Mouse (Mus musculus) frontal cortex, adult 2 months (tissue): ENCODE results near the gene Papss2. TPM values are rescaled to one million over a fixed set of nuclear protein-coding genes. Genes with fewer than 3 reads are reported as not detected.
A peak's percentile ranks its signal among the peaks of the same experiment; 100 is the strongest.

Source experiments
- DNase-seq, 2 experiments: peaks; one replicate each; pipeline ENCODE4 v3.0.0; 2022; ENCODE audit warnings: low spot score in 1 of 2; ENCODE audit errors: extremely low spot score in 1 of 2
- polyA plus RNA-seq: library from polyadenylated mRNA; depleted of rRNA; stranded (reverse); fragments of >200 nt; gene quantifications from 2 replicates; pipeline ENCODE4 v1.2.3, GENCODE M21; 2012; rRNA removed

The Papss2 gene
- polyA plus RNA-seq: 9.6 and 10.0 TPM in 2 replicates

DNA sequence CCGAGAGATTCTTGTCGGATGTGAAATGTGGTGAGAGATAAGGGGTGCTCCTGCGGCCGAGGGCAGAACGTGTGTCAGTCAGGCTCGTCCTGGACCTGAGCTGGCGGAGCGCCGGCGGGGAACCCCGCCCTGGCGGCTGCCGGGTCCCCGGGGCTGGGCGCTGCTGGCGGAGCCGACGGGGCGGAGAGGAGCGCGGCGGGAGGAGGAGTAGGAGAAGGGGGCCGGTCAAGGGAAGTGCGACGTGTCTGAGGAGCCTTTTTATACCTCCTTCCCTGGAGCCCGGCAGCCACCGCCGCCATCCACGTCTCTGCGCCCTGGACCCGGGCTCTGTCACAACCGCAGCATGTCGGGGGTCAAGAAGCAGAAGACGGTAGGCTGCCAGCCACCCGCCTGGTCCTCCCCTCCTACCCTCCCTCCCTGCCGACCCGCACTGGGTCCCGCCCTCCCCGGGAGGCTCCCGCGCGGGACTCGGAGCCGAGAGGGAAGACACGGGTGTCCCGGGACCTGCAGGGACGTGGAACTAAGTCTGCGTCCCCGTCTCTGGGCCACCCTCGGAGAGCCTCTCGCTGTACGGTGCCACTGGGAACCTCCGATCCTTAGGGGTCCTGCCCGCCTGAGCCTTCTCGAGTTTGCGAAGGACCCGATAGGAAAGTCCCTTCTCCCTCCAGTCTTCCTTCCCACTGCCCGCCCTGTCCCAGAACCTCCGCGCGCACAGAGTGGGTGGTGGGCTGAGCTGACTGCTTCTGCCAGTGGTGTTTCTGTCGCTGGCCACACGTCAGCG lies at the start of gene Papss2:
Gene Papss2 (plus strand): TSS at position 285 of the 781 bp plus-strand sequence.
- peak in 1 of 2 experiments; percentile 6 for DNase-seq

GRCm38 (mm10) chr19:32547396-32547795 lies 48.2 kb upstream of the Papss2 start:
- DNase-seq: no peak

DNA sequence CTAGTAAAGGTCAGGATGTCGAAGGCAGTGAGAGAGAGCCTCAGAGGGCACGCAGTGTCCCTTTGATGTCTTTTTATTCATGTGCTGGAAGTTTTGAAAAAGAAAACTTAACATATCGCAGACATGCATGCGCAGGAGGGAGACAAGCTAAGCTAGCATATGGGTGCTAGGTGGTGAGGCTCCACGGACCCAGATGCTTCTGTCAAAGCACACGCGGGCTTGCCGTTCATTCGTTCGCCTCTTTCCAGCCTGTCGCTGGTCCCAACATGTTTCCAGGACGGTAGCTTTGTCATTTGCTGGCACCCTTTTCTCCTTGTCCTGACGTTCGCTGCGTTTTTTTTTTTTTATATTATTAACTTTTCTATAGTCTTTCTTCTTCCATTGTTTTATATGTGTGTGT lies 47.4 kb upstream of the Papss2 start:
- DNase-seq: peak in 1 of 2 experiments; percentile 9

DNA sequence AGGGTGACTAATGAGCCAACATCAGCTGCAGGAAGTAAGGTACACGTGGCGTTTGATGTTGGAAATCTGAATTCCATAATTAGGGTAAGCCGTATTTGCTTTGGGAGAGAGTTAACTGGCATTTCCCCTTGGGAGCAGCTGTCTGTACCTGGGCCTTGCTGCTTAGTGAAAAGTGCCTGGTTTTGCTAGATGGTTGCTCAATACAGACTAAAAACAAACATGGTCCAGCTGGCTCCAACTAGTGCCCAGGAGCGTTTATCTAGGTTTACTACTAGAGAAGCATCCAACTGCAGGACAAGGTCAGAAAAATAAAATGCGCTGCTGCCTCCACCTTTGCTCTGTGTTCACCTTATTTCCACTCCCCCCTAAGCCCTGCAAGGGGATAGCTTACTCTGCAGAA lies 45.1 kb upstream of the Papss2 start:
- DNase-seq: no peak

GRCm38 (mm10) chr19:32551442-32551841 lies 44.1 kb upstream of the Papss2 start:
- DNase-seq: peak in 1 of 2 experiments; percentile 22

DNA sequence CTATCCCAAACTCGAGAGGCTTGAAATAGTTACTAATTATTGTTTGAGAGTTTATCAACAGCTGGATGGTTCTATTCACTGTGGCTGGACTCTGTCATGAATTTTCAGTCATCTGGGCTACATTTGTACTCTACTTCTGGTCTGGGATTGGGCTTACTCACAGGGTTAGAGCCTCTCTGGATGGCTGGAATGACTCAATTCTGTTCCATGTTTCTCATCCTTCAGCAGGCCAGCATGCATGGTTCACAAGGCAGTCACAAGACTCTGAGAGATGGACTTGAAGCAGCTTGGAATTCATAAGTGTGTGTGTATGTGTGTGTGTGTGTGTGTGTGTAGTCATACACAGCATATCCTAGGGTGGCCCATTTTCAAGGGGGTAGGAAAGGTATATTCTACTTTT lies 43.5 kb upstream of the Papss2 start:
- no peak for DNase-seq

- DNase-seq: no peak
Observed at GRCm38 (mm10) chr19:32553310-32553709, 42.3 kb upstream of the Papss2 start.

DNA sequence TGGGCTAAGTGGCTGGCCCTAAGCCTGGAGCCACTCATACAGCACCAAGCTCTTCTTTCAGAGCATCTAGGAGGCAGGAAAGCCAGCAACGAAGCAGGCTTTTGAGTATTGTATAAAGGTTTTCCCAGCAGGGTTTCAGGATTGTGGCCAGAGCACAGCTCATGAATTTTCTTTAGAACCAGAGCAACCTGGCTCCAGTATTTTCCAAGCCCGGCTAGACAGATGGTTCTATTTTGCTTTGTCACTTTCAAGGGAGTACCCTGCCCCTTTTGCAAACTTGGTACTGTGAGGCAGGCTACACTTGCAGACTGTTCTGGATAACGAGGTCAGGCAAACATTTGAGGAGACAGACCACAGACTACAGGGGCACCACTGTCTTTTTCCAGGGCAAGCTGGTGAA lies 40.3 kb upstream of the Papss2 start:
- peak in 1 of 2 experiments; percentile 13 for DNase-seq

GRCm38 (mm10) chr19:32567025-32567424 lies 28.6 kb upstream of the Papss2 start:
- no peak for DNase-seq

DNA sequence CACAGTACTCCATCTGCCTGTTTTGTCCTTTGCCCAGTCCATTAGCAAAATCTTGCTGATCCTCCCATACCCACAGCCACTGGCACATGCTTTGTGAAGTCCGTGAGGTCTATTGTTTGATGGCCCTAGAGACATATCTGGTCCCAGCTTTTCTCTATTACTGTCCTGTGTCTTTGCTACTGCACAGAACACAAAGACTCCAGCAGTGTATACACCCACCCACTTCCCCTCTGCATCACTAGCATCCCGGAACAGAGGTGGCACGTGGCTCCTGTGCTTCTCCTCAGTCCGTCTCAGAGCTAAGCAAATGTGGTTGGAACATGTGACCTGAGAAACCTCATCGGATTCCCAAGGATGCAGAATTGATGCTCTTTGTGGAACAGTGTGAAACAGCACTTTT lies 28.1 kb upstream of the Papss2 start:
- no peak for DNase-seq

DNA sequence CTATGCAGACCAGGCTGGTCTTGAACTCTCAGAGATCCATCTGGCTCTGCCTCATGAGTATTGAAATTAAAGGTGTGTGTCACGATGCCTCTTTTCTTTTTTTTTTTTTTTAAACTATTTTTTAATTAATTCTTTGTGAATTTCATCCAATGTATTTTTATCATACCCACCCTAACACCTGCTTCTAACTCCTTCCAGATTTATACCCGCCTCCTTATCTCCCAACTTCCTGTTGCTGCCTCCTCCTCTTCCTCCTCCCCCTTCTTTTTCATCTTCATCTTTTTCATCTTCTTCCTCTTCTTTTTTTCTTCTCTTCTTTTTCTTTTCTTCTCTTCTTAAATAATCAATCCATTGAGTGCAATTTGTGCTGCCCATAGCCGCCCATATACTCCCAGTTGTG lies 27.1 kb upstream of the Papss2 start:
- DNase-seq: no peak

DNA sequence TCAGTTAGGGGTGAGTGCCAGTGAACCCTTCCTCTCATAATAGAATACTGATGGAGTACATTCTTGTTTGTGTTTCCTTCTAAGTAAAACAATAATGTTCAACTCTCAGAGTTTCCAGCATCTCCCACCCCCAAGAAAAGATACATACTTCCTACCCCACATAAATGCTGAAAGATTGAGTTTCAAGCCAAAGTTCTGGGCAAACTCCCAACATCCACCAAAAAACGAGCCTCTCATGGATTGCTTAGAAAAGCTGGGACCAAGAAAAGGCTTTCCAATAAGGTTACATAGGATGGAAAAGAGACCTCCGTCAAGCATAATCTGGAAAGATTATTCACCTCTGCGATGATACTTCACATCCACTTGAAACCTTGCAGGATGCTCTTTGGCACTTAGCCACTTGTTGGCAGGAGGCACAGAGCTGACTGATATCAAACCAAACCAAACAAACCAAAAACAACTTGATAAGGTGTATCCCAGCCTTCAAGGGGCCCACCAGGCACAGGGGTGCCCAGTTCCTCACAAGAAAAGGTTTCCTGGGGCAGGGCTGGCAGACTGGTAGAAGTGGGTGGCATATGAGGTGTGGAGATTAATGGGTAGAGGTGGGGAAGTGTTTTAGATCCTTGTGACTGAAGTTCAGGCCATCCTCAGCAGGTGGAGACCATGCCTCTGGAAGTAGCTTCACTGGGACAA lies 26.5 kb upstream of the Papss2 start:
- no peak for DNase-seq

DNA sequence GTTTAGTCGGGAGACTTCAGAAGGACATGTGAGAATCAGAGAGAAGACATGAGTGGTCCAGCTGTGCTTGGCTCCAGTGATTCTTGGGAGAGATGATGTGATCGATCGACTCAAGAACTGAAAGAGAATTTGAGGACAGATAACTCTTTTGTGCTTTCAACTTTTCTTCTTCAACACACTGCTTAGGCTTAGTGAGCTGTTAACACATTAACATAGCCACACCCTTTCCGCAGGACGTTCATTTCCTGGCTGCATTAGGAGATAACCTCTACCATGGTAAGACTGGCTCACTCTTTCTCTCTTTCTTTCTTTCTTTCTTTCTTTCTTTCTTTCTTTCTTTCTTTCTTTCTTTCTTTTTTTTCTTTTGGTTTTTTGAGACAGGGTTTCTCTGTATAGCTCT lies 25.9 kb upstream of the Papss2 start:
- no peak for DNase-seq

DNA sequence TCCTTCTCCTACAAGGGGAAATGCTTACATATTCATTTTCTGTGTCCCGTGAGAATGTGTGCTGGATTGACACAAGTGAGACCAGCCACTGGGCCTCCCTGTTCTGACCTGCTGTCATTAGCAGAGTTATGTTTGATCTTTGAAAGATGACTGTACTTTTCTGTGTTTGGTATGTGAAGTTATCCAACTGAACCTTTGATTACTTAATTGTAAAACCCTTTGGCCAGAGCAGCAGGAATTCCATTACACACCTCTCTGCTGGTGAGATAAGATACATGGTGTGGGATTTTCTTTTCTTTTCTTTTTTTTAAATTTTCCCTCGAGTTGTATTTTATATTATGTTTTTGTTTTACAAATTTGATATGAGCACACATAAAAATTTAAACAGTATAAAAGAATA lies 23.4 kb upstream of the Papss2 start:
- no peak for DNase-seq

GRCm38 (mm10) chr19:32573259-32573658 lies 22.3 kb upstream of the Papss2 start:
- no peak for DNase-seq

- no peak for DNase-seq
Observed at GRCm38 (mm10) chr19:32574846-32575245, 20.7 kb upstream of the Papss2 start.

DNA sequence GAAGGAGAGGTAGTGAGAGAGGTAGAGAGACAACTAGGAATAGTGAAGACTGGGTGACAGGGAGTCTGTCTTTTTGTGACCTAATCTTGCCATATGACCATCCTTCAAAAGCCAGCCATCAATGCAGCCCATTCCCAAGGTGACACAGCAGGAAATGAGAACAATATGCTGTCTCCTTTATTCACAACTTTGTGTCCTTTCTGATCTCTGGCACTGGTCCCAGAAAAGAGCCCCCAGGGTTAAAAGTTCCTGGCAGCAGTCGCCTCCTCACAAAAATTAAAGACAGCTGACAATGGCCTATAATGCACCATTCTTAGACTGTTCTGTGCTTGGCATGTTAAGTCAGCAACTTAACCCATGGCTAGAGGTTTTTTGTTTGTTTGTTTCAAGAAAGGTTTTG lies 17.8 kb upstream of the Papss2 start:
- no peak for DNase-seq

DNA sequence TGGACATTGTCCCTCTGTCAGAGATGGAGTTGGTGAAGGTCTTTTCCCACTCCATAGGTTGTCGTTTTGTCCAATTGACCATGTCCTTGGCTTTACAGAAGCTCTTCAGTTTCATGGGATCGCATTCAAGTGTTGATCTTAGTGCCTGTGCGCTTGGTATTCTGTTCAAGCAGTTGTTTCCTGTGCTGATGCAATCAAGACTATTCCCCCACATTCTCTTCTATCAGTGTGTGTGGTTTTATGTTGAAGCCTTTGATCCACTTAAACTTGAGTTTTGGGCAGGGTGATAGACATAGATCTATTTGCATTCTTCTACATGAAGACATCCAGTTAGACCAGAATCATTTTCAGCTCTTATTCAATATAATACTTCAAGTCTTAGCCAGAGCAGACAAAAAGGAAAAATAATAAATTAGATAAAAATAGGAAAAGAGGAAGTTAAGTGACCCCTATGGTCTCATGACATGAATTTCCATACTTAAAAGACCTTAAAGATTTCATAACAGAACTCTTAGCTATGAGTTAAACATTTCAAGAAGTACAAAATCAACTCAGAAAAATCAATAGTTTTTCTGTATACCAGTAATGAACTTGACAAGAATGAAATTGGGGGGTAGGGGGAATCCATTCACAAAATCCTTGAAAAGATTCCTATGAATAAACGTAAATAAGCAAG lies 12.4 kb upstream of the Papss2 start:
- no peak for DNase-seq

DNA sequence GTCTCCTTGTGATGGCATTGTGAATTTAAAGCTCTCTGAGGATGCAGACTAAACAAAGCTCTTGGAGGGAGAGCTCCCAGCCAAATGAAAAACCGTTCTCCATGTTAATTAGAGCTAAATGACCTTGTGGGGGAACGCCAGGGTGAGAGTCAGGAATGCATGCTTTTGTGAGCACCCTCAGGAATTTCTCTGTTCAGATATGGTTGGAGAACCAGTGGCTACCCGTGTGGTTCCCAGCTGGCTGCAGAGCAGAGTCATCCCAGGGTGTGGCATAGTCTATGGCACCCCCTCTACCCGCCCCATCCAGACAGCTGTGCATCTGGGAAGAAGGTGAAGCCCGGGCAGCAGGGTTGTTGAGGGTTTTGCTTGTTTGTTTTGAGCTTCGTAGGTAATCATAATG lies 7.9 kb upstream of the Papss2 start:
- no peak for DNase-seq

DNA sequence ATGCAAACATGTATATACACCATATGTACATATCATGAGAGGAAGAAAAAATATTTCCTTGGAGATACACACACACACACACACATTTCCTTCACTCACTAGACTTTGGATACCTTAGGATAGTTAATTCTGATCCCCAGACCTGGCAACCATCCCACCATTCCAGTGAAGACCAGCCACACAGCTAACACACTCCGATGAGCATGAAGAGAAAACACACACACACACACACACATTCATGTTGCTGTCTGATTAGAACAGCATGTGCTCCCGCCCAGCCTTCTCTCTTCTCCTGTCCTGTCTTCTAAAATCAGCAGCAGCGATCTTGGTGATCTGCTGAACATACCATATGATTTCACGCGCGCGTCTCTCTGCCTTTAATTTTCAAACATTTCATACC lies 2.8 kb upstream of the Papss2 start:
- DNase-seq: no peak

DNA sequence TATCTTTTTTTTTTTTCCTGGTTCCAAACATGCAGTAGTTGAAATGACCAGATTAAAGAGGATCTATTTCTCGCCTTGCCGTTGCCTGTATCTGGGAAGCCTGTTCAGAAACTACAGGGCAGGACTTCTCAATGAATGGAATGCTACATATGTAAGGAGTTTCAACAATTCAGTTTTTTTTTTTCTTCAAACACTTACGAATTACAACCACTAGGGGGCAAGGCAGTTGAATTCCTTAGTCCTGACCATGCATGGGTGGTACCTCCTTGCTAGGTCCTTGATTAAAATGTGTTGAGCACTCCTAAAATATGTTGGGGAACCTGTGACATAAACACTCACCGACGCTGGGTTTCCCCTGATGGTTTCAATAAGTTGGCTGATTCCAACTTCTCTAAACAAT lies 1.7 kb upstream of the Papss2 start:
- peak in 1 of 2 experiments; percentile 7 for DNase-seq

DNA sequence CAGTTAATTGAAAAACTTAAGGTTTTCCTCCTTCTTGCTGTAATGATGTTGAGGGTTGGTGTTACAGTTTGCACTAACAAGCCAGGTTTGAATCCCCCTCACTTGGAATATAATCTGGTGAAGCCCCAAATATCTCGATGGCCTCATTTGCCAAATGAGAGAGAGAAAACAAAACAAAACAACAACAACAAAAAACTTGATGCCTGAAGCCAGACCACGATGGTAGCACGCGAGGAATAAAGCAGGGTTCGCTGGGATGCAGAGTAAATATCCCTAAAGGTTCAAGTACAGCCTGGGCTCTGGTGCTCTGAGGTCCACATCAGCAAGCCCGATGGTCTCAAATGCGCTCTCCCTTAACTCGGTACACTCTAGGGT lies 472 bp upstream of the Papss2 start:
- no peak for DNase-seq
